In genomic region chr1:126731691-126732090, GRCm38 (mm10) we compare ENCODE assay signal across 19 mouse cellular contexts.
DNase-seq lines count a peak whose midpoint lies in the region; ATAC-seq and TF ChIP-seq lines count a peak whose summit lies in the region.
"Had no signal": no experiment of that assay in that cellular context is flagged by ENCODE, and none has a peak within 500 bp of the region (broad histone marks: within the 10 kb centered on the region; RNA-seq: fewer than 3 reads in every experiment).

No protein-coding gene starts in this region.

- H3K27ac ChIP-seq in intestine, embryonic 16.5 days (ENCODE audit: low read length): no peak overlapping the region
- H3K27ac ChIP-seq in intestine, embryonic 15.5 days: no peak overlapping the region
- peak overlapping the region; percentile 41; the same call in 1 of the 2 replicates for H3K27ac ChIP-seq in intestine, postnatal 0 days (ENCODE audit: low read depth, low read length)

- H3K4me1 ChIP-seq in intestine, embryonic 16.5 days (ENCODE audit: control insufficient read depth, insufficient read depth, low read length): no peaks in the 10 kb centered on the region
- no peaks in the 10 kb centered on the region for H3K4me1 ChIP-seq in intestine, embryonic 15.5 days (replicated peaks)
- H3K4me1 ChIP-seq in intestine, postnatal 0 days (replicated peaks; ENCODE audit: control insufficient read depth, insufficient read depth, low read length): 0 out of 2 replicates have a peak, but pooled peaks cover 2% of the 10 kb centered on the region

- peak; percentile 51; the same call in 1 of the 2 replicates for ATAC-seq in intestine, embryonic 16.5 days
- no peak for ATAC-seq in intestine, embryonic 15.5 days
- peak; percentile 86 for ATAC-seq in intestine, postnatal 0 days
- ATAC-seq: activated CD4-positive, CD25-positive, alpha-beta regulatory T cell, adult 4 months; CD4-positive, CD25-positive, alpha-beta regulatory T cell, adult 4 months; Patski had no signal

- H3K4me2 ChIP-seq in intestine, embryonic 16.5 days (ENCODE audit: low read depth, low read length): no peak overlapping the region
- no peak overlapping the region for H3K4me2 ChIP-seq in intestine, embryonic 15.5 days (replicated peaks)
- H3K4me2 ChIP-seq in intestine, postnatal 0 days (replicated peaks; ENCODE audit: low read depth): no peak overlapping the region

- no peaks in the 10 kb centered on the region for H3K36me3 ChIP-seq in intestine, embryonic 16.5 days (ENCODE audit: control insufficient read depth, insufficient read depth, low read length)
- no peaks in the 10 kb centered on the region for H3K36me3 ChIP-seq in intestine, embryonic 15.5 days
- no peaks in the 10 kb centered on the region for H3K36me3 ChIP-seq in intestine, postnatal 0 days (ENCODE audit: control insufficient read depth, insufficient read depth)
- H3K36me3 ChIP-seq: G1E had no signal

- H3K4me3 ChIP-seq in intestine, embryonic 16.5 days (ENCODE audit: low read length): no peak overlapping the region
- H3K4me3 ChIP-seq in intestine, embryonic 15.5 days (replicated peaks): no peak overlapping the region
- no peak overlapping the region for H3K4me3 ChIP-seq in intestine, postnatal 0 days (ENCODE audit: low read depth, low read length)

- H3K27me3 ChIP-seq in intestine, embryonic 16.5 days (replicated peaks; ENCODE audit: control insufficient read depth, insufficient read depth, low read length): no peaks in the 10 kb centered on the region
- H3K27me3 ChIP-seq in intestine, embryonic 15.5 days (replicated peaks): no peaks in the 10 kb centered on the region; the same call in 1 of the 2 replicates
- H3K27me3 ChIP-seq in intestine, postnatal 0 days (replicated peaks; ENCODE audit: control insufficient read depth, insufficient read depth, low read length): no peaks in the 10 kb centered on the region
- H3K27me3 ChIP-seq: CH12.LX, Patski had no signal

- no peak for DNase-seq in adrenal gland, postnatal 10 days
- DNase-seq: adrenal gland, adult 2 months; adrenal gland, adult 8-10 months; adrenal gland, postnatal 14 days; adrenal gland, postnatal 25 days; adrenal gland, postnatal 36 days; B cell, adult 2 months; cerebellum, adult 11 months; cerebellum, adult 11-12 months; cerebellum, adult 18-20 months; cerebellum, adult 2 months had no signal

- no peak overlapping the region for H3K9ac ChIP-seq in intestine, embryonic 16.5 days (ENCODE audit: low read depth, low read length)
- no peak overlapping the region for H3K9ac ChIP-seq in intestine, embryonic 15.5 days
- H3K9ac ChIP-seq in intestine, postnatal 0 days (ENCODE audit: low read depth, low read length): no peak overlapping the region

- TF ChIP-seq CTCF in intestine, postnatal 0 days (IDR thresholded peaks at IDR 0.05; ENCODE audit: low read depth): no peak

- H3K9me3 ChIP-seq in intestine, embryonic 16.5 days (ENCODE audit: control insufficient read depth, low read length): no peaks in the 10 kb centered on the region
- H3K9me3 ChIP-seq in intestine, embryonic 15.5 days: no peaks in the 10 kb centered on the region
- no peaks in the 10 kb centered on the region for H3K9me3 ChIP-seq in intestine, postnatal 0 days (ENCODE audit: control insufficient read depth)
